Mouse (Mus musculus) granulocyte monocyte progenitor cell, adult 5-6 weeks (primary cell): ENCODE measurements around the gene Styx. TPM values are rescaled to one million over a fixed set of nuclear protein-coding genes. Genes with fewer than 3 reads are reported as not detected.

Experiments
- ATAC-seq: replicated peaks from 2 replicates; pipeline ENCODE4 v1.8.0; 2016; ENCODE audit warnings: mild to moderate bottlenecking, moderate TSS enrichment, inconsistent platforms; ENCODE audit not compliant: poor library complexity, severe bottlenecking
- total RNA-seq, 2 experiments: library from RNA; stranded (forward) in 1 of 2; stranded (reverse) in 1 of 2; fragments of 200-712, 200-1000 nt in 1 of 2; fragments of >200 nt in 1 of 2; fragmentation: Nextera tagmentation in 1 of 2; gene quantifications; 2 replicates each; pipeline ENCODE4 v1.2.3; 2014 to 2017

Styx gene
- total RNA-seq (2014; fragmentation: Nextera tagmentation) (26.8 and 30.6 TPM in 2 replicates), total RNA-seq (2017) (13.2 and 16.7 TPM in 2 replicates)

DNA sequence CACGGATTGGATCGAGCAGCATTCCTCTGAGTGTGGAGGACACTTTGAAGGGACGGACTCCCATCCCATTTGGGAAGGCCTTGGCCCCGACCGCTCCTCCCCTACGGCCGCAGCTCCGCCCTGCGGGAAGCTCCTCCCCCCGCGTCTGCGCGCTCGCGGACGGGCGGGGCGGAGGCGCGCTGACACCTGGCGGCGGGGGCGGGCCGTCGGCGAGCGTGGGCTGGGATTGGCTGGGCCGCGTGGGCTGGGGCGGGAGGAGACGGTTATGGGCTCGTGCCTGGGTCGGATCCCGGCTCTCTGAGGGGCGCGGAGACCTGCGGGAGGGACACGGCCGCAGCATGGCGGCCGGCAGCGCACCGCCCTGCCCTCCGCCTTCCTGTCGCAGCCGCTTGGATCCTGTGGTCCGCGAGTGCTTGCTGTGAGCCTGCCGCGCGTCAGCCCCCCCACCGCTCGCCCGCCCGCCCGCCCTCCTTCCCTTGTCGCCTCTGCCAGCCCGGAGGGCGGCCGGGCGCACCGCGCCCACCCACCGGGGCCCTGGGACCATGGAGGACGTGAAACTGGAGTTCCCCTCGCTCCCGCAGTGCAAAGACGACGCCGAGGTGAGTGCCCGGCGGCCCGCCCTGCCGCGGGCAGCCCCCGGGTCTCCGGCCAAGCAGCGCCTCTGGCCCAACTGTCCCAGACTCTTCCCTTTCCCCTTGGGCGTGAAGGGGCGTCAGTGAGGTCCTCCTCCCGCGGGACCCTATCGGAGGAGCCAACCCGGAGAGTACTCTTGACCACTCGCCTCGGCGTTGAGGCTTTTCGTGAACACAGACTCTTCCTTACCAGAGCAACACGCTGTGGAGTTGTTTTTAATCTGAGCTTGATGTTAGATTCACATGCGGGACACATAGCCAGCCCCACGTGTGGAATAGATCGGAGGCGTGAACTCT, at the start of gene Styx:
Gene Styx (plus strand): TSS at position 163 of the 929 bp plus-strand sequence.
- peak; percentile 98 for ATAC-seq

- ATAC-seq = no peak
These were observed 47.0 kb upstream of the Styx start for GRCm38 (mm10) chr14:45303939-45304338.

GRCm38 (mm10) chr14:45304389-45304788, 46.5 kb upstream of the Styx start:
- no peak for ATAC-seq

DNA sequence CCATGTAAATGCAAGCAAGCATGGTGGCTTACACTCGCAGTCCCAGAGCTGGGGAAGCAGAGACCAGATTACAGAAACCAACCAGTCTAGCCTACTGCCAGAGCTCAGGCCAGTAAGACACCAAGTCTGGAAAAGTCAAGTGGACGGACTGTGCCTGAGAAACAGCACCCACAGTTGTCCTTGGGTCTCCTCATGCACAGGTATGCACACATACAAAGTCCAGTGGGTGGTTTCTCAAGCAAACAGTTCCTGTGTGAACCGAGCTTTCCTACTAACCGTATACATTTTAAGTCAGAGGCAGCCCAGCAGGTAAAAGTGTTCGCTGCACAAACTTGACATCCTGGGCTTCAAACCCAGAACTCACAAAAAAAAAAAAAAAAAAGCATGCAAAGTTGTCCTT, 45.0 kb upstream of the Styx start:
- ATAC-seq = no peak

DNA sequence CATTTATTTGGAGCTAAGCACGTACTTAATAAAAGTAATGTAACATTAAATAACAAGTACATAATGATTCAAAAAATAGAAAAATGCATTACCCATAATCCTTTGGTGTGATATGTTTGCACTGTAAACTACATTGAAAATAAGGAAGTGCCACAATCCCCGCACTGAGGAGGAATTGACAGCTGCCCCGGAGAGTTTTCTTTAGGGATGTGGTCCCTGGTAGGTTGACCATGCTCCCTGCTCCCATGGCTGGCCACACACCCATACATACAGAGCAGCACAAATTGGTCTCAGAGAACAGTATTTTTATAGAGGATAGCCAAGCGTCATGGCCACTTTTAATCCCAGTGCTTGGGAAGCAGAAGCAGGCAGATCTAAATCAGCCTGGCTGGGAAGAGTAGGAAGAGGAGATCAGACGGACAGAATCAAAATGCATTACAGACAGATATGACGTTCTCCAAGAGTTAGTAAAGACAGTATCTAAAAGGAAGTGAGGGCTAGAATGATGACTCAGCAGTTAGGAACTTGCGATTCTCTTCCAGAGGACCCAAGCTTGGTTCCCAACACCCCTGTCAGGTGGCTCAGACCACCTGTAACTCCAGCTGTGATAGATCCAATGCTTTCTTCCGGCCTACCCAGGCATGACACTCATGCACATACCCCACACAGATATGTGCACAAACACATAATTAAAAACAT, 43.1 kb upstream of the Styx start:
- peak; percentile 92 for ATAC-seq

DNA sequence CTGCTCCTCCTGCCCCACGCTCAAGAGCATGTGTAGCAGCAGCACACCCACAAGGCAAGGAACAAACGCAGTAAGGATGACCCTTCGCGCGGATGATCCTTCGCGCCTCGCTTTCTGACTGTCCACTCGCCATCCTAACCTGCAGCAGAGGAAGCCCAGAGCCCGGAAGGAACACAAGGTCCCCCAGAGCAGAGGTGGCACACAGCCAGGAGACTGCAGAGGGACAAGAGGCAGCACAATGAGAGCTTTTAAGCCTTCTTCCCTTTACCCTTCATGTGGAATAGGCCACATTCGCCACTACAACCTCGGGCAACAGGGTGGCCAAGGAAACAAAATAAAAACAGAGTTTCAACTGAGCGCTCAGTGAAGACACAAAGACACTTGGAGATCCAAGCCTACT, 41.2 kb upstream of the Styx start:
- no peak for ATAC-seq

DNA sequence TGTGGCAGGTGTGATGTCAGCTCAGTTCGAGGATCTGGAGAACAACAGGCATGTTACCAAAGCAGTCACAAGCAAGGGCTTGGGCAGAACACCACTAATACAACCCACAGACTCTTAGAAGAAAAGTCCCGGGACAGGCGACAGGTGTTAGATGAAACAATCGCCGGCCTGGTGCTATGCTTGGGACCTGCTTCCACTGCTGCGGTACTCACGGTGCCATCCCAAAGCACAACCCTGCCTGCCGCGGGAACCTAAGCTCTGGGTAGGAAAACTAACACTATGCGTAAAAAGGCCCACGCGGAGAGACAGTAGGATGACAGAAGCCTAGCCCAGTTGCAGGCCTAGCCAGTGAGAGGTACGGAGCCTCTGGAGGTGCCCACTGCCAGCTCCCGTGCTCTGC, 40.8 kb upstream of the Styx start:
- ATAC-seq = no peak

DNA sequence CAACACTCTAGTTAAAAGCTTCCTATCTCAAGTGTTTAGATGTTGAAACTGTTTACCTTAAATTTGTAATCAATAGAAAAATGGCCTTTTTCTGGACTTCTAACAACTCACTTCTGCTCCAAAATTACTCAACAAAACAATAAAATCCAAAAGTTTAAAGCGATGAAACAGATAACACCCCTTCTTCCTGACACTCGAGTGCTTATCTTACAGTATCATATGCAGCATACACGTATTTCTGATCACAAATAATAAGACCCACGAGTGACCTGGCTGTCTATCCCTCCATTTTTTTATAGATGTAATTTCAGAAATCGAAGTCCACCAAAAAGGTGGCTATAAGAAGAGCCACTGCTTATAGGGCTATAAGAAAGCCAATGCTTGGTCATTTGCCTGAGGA, 34.0 kb upstream of the Styx start:
- no peak for ATAC-seq

GRCm38 (mm10) chr14:45317921-45318411, 32.9 kb upstream of the Styx start:
- ATAC-seq = no peak

GRCm38 (mm10) chr14:45318426-45319236, 32.3 kb upstream of the Styx start, which contains the start of gene Ero1l:
Ero1l (minus strand) TSS chr14:45318771.
- peak; percentile 72 for ATAC-seq

GRCm38 (mm10) chr14:45319237-45319610, 31.7 kb upstream of the Styx start:
- ATAC-seq = peak; percentile 45

GRCm38 (mm10) chr14:45320111-45320510, 30.8 kb upstream of the Styx start:
- no peak for ATAC-seq

GRCm38 (mm10) chr14:45321067-45321466, 29.8 kb upstream of the Styx start:
- no peak for ATAC-seq

GRCm38 (mm10) chr14:45321622-45322021, 29.3 kb upstream of the Styx start:
- no peak for ATAC-seq

DNA sequence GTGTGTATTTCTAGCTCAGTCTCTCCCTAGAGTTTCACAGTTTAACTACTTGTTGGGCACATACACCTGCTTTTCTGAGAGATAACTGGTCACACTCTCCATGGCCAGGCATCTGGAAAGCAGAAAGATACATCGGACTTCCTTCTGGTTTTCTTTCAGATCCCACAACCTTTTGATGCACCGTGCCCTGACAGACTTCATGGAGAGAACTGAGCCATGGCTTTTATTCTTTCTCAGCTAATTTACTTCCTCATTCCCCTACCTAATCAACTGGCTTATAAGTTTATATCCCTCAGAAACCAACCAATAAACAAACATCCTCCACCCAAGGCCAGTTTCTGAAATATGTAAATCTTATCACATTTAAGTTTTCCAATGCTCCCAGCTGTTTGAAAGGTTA, 28.4 kb upstream of the Styx start:
- no peak for ATAC-seq

DNA sequence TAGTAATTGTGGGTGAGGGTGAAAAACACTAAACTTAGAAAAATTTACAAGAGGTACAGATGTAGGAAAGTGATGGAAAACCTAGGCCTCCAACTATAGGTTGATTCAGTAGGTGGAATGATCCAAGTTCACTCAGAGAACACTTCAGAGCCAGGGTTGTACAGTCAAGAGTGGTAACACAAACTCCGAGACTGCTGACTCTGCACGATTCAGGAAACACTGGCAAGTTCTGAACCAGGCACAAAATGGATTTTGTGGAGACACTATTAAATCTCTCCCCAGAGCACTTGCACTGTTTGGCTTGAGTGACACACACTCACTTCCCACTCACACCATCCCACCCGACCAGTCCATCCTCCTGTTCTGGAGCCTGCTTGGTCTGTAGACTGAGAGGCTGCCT, 27.6 kb upstream of the Styx start:
- ATAC-seq = no peak

DNA sequence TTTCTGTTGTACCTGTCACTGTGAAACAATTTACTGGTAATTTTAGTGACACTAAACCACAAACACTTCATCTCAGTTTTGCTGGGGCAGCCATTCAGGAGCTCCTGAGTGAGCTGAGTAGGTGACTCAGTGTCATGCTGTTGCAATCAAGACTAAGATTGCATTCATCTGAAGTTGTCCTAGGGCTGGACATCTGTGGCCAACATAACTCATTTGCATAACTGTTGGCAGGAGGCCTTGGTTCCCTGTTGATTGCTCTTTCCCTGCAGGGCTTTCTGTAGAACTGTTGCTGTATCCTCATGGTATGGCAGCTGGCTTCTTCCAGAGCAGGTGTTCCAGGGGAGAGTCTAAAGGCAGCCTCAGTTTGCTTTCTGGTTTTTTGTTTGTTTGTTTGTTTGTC, 25.4 kb upstream of the Styx start:
- peak; percentile 65 for ATAC-seq

DNA sequence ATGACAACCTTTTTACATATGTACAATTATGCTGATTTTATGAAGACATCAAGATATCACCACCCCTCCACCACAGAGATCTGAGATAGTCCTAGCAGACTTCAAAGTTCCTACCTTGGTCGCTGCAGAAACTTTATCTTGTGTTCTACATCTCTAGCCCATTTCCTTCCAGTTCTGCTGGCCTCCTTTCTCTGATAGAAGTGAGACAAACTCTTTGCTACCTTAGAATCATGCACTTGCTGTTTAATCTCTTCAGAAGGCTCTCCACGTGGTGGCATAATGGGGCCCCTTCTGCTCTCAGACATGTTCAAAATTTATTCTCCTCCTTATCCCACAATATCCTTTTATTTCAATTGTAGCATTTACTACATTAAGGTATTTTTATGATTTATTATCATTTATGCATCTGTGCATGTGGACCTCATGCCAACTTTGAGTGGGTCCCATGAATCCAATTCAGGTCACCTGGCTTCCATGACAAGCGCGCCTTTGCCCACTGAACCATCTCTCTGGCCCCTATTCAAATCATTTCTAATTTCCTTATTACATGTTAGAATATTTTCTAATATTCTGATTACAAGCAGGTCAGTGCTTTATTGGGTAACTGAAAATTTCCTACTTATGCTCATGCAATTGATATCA, 22.7 kb upstream of the Styx start:
- no peak for ATAC-seq

GRCm38 (mm10) chr14:45329018-45329588, 21.8 kb upstream of the Styx start:
- ATAC-seq = peak; percentile 1; the same call in 1 of the 2 replicates
